Mouse (Mus musculus) kidney, adult 10 weeks (tissue): ENCODE data around the gene Agxt. TPM values are rescaled to one million over a fixed set of nuclear protein-coding genes. Genes with fewer than 3 reads are reported as not detected.

Experiments
- polyA plus RNA-seq: library from polyadenylated mRNA; stranded (reverse); fragments of 350-450 nt; fragmentation: Illumina TruSeq; extraction: RNeasy Lipid Tissue Mini Kit (QIAGEN cat#74804); gene quantifications from one replicate; pipeline ENCODE4 v1.2.3, GENCODE M21; 2014; ENCODE audit warnings: low read depth, low replicate concordance

Gene Agxt
- polyA plus RNA-seq = not detected

GRCm38 (mm10) chr1:93135036-93135526 is at the start of gene Agxt:
Agxt (plus strand) TSS chr1:93135240.

GRCm38 (mm10) chr1:93101571-93102061 is 33.4 kb upstream of the Agxt start, which contains the start of gene Kif1a:
Kif1a (minus strand) TSS chr1:93101951.

GRCm38 (mm10) chr1:93160501-93161133 is 25.6 kb downstream of the Agxt start, which contains the start of gene 2310007B03Rik:
2310007B03Rik (minus strand) TSS chr1:93160948.

GRCm38 (mm10) chr1:93168295-93168775 is 33.3 kb downstream of the Agxt start, which contains the start of gene Crocc2:
Crocc2 (plus strand) TSS chr1:93168725.

Other genes starting within 250 kb of the Agxt start
- 1.1 TPM for gene Ankmy1, start 232.3 kb upstream of the Agxt start, polyA plus RNA-seq
- 9.4 TPM for gene Dusp28, start 228.3 kb upstream of the Agxt start, polyA plus RNA-seq
- 4.5 TPM for gene Rnpepl1, start 224.5 kb upstream of the Agxt start, polyA plus RNA-seq
- 3.8 TPM for gene Capn10, start 200.9 kb upstream of the Agxt start, polyA plus RNA-seq
- 0.40 TPM for gene Gpr35, start 184.4 kb upstream of the Agxt start, polyA plus RNA-seq
- not detected for gene Aqp12, start 128.9 kb upstream of the Agxt start, polyA plus RNA-seq
- gene Kif1a, start 33.3 kb upstream of the Agxt start, polyA plus RNA-seq = not detected
- 2.3 TPM for gene 2310007B03Rik, start 25.7 kb downstream of the Agxt start, polyA plus RNA-seq
- gene Crocc2, start 33.5 kb downstream of the Agxt start, polyA plus RNA-seq = not detected
- 13.5 TPM for gene Sned1, start 100.6 kb downstream of the Agxt start, polyA plus RNA-seq
- gene Mterf4, start 170.7 kb downstream of the Agxt start, polyA plus RNA-seq = 21.8 TPM
- 79.3 TPM for gene Ppp1r7, start 207.6 kb downstream of the Agxt start, polyA plus RNA-seq
- 0.32 TPM for gene Pask, start 208.2 kb downstream of the Agxt start, polyA plus RNA-seq
- not detected for gene Ano7, start 238.7 kb downstream of the Agxt start, polyA plus RNA-seq